Mouse (Mus musculus): ENCODE results near the gene Hc. TPM values are rescaled to one million over a fixed set of nuclear protein-coding genes. Genes with fewer than 3 reads are reported as not detected.

Hc gene
- total and polyA plus RNA-seq, 3 experiments: 0.74 to 1.2 (median 0.91) TPM

- in situ Hi-C loops (cut with MboI; ENCODE audit: low pct_ligation_motif_present, low pct_unique_long_range_greater_than_20kb, low sequenced_read_pairs): loop anchor here (10.0 to 25.0 kb wide), 2 partner anchors 138 to 315 kb away; partner anchors contain the start of genes Rabepk and Traf1
- no peaks in the 10 kb centered on the region for H3K36me3 ChIP-seq (replicated peaks in 1 of 2; ENCODE audit: control insufficient read depth in 1 of 2, insufficient read depth in 1 of 2, low read length in 1 of 2)
- no peak overlapping the region for H3K4me2 ChIP-seq (ENCODE audit: insufficient read depth, low read depth, poor library complexity, severe bottlenecking)
- no peak overlapping the region for H3K27ac ChIP-seq (ENCODE audit: insufficient read depth, low read depth)
- peaks cover 3% of the 10 kb centered on the region for H3K9me3 ChIP-seq (replicated peaks; ENCODE audit: low read length)
- no peaks in the 10 kb centered on the region for H3K27me3 ChIP-seq (replicated peaks)
- no peak for DNase-seq (ENCODE audit: extremely low read depth)
- H3K4me1 ChIP-seq (ENCODE audit: control insufficient read depth in 1 of 2, insufficient read depth in 2 of 2): peaks cover 3 to 6% of the 10 kb centered on the region in 2 experiments; a peak in 3 of 4 replicates
- H3K79me2 ChIP-seq (replicated peaks; ENCODE audit: control insufficient read depth, extremely low read depth, insufficient read depth, poor library complexity, severe bottlenecking): no peaks in the 10 kb centered on the region
- no peak overlapping the region for H3K4me3 ChIP-seq (replicated peaks in 1 of 3; ENCODE audit: low read depth in 2 of 3, low read length in 2 of 3, poor library complexity in 1 of 3)
- dilution Hi-C loops (cut with MboI; ENCODE audit: extremely low pct_ligation_motif_present, extremely low pct_unique_long_range_greater_than_20kb, low sequenced_read_pairs): no loop called here
- TF ChIP-seq CHD2 (IDR thresholded peaks at IDR 0.05; ENCODE audit: low read length) (no peak), KAT2A (IDR thresholded peaks at IDR 0.05; ENCODE audit: insufficient replicate concordance, low read length) (no peak), TCF12 (IDR thresholded peaks at IDR 0.05; ENCODE audit: low read depth, low read length) (no peak), BHLHE40 (IDR thresholded peaks at IDR 0.05; ENCODE audit: low read depth, low read length) (no peak), EP300 (IDR thresholded peaks at IDR 0.05; ENCODE audit: low read length) (no peak), HCFC1 (IDR thresholded peaks at IDR 0.05; ENCODE audit: low read depth, low read length) (no peak), MAFK (IDR thresholded peaks at IDR 0.05; ENCODE audit: insufficient replicate concordance, low read length) (peak; percentile 84), TBP (conservative IDR thresholded peaks at IDR 0.05; ENCODE audit: low read depth, low read length) (no peak)
- H3K9ac ChIP-seq (ENCODE audit: insufficient read depth, low read depth): no peak overlapping the region
These were observed 41.5 kb upstream of the Hc start for GRCm38 (mm10) chr2:35102777-35103176.

- Histone ChIP-seq H3K36me3 (replicated peaks in 1 of 2; ENCODE audit: control insufficient read depth in 1 of 2, insufficient read depth in 1 of 2, low read length in 1 of 2) (no peaks in the 10 kb centered on the region), H3K27ac (ENCODE audit: insufficient read depth, low read depth) (no peak within 1 kb of the TSS), H3K4me1 (ENCODE audit: control insufficient read depth in 1 of 2, insufficient read depth in 2 of 2) (peaks cover 0 to 3% of the 10 kb centered on the region in 2 experiments; a peak in 2 of 4 replicates), H3K9me3 (replicated peaks; ENCODE audit: low read length) (peaks cover 3% of the 10 kb centered on the region), H3K9ac (ENCODE audit: insufficient read depth, low read depth) (no peak within 1 kb of the TSS), H3K4me2 (ENCODE audit: insufficient read depth, low read depth, poor library complexity, severe bottlenecking) (no peak within 1 kb of the TSS), H3K4me3 (replicated peaks in 1 of 3; ENCODE audit: low read depth in 2 of 3, low read length in 2 of 3, poor library complexity in 1 of 3) (no peak within 1 kb of the TSS), H3K79me2 (replicated peaks; ENCODE audit: control insufficient read depth, extremely low read depth, insufficient read depth, poor library complexity, severe bottlenecking) (no peaks in the 10 kb centered on the region), H3K27me3 (replicated peaks) (no peaks in the 10 kb centered on the region)
- in situ Hi-C loops (cut with MboI; ENCODE audit: low pct_ligation_motif_present, low pct_unique_long_range_greater_than_20kb, low sequenced_read_pairs) (loop anchor here (10.0 to 25.0 kb wide), 2 partner anchors 137 to 314 kb away; partner anchors contain the start of genes Rabepk and Traf1), dilution Hi-C loops (cut with MboI; ENCODE audit: extremely low pct_ligation_motif_present, extremely low pct_unique_long_range_greater_than_20kb, low sequenced_read_pairs) (no loop called here)
- TF ChIP-seq RCOR1 (conservative IDR thresholded peaks at IDR 0.05; ENCODE audit: low read depth, low read length) (no peak), ELF1 (IDR thresholded peaks at IDR 0.05; ENCODE audit: low read depth, low read length) (no peak), JUN (IDR thresholded peaks at IDR 0.05; ENCODE audit: insufficient read depth, low read depth, low read length) (no peak), MEF2A (IDR thresholded peaks at IDR 0.05; ENCODE audit: borderline replicate concordance, low read depth, low read length) (no peak), NELFE (IDR thresholded peaks at IDR 0.05; ENCODE audit: low read depth, low read length) (no peak), ZKSCAN1 (IDR thresholded peaks at IDR 0.05; ENCODE audit: borderline replicate concordance, low read depth, low read length) (no peak), E2F4 (IDR thresholded peaks at IDR 0.05; ENCODE audit: insufficient replicate concordance, low read depth, low read length) (no peak), POLR2AphosphoS2 (IDR thresholded peaks at IDR 0.05; ENCODE audit: low read depth, low read length) (no peak), ZNF384 (IDR thresholded peaks at IDR 0.05; ENCODE audit: low read depth, low read length) (no peak), ZC3H11A (IDR thresholded peaks at IDR 0.05; ENCODE audit: low read depth, low read length) (no peak), TCF12 (IDR thresholded peaks at IDR 0.05; ENCODE audit: low read depth, low read length) (no peak), MAZ (IDR thresholded peaks at IDR 0.05; ENCODE audit: low read depth, low read length) (no peak), IRF4 (IDR thresholded peaks at IDR 0.05; ENCODE audit: low read depth, low read length) (no peak), TBP (conservative IDR thresholded peaks at IDR 0.05; ENCODE audit: low read depth, low read length) (no peak), NRF1 (IDR thresholded peaks at IDR 0.05; ENCODE audit: low read depth, low read length) (no peak), CHD1 (IDR thresholded peaks at IDR 0.05; ENCODE audit: low read depth, low read length) (no peak), HCFC1 (IDR thresholded peaks at IDR 0.05; ENCODE audit: low read depth, low read length) (no peak), CHD2 (IDR thresholded peaks at IDR 0.05; ENCODE audit: low read length) (no peak)
- no peak for DNase-seq (ENCODE audit: extremely low read depth)
These were observed 40.2 kb upstream of the Hc start, which contains the start of gene AI182371 for GRCm38 (mm10) chr2:35101443-35101842. TSS of gene AI182371 (minus strand) at chr2:35101543.
